Mouse (Mus musculus): Measurements from ENCODE around the gene Dab2.

DNA sequence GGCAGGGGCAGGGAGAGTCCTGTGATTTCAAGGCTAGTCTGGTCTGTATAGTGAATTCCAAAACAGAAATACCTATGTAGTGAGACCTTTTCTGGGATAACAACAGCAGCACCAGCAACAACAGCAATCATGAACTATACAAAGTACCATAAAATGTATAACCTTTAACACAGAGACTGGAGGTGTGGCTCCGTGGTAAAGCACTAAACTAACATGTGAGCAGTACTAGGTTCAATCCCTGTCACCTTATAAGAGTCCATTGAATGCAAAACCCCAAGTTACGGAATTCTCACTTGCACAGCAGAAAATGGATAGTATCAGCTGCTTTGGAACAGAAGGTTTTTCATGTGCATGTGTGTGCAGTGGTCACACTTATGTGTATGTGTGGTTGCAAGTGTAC is 71.9 kb downstream of the Dab2 start:
- no peak for TF ChIP-seq CTCF (IDR thresholded peaks at IDR 0.05; ENCODE audit: low read depth, low read length)
- no peak for TF ChIP-seq POLR2A (IDR thresholded peaks at IDR 0.05; ENCODE audit: extremely low read depth, insufficient read depth, low read length)

All from liver, adult 2 months (tissue).